Mouse (Mus musculus): Measurements from ENCODE around the gene Rem1.

The Rem1 gene

DNA sequence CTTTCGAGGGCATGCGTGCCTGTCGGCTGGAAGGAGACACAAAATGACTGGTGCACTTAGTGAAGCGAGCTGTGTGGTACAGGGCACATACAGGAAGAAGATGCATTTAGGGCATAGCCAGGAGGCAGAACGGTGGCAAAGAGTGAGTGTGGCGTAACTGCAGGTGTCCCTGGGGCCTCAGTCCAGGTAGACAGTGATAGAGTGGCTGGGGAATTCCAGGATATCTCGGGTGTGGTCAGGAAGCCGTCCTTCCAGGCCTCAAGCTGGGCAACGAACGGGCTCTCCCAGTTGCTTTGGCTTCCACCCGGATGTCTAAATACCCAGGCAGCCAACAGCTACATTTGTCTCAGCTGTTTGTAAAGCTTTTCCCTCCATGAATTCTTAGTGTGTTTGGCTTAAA, 47.4 kb downstream of the Rem1 start:
- DNase-seq (ENCODE audit: extremely low spot score, low spot score), result no peak

DNA sequence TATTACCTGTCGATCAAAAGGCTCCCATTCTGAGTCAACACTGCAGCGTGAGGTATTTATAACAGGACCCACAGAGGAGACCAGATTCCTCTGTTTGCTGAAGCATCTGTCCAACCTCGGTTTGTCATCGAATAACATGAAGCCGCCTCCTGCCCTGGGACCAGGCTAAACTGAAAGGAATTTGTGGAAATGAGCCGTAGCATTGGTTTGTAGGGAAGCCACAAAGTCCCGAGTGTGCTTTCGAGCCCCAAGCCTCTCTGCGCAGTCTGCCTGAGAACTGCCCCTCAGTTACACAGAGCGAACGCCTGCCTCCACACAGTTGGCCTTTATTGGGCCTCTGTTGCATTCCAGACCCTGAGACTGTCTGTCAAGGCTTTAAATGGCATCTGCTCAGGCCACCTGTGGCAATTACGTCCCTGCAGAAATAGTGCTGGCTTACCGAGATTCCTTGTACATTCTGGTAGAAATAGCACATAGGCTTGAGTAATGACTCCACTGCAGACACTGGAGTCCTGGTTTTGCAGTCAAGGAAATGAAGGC, 48.6 kb downstream of the Rem1 start:
- DNase-seq (ENCODE audit: extremely low spot score, low spot score), result no peak

DNA sequence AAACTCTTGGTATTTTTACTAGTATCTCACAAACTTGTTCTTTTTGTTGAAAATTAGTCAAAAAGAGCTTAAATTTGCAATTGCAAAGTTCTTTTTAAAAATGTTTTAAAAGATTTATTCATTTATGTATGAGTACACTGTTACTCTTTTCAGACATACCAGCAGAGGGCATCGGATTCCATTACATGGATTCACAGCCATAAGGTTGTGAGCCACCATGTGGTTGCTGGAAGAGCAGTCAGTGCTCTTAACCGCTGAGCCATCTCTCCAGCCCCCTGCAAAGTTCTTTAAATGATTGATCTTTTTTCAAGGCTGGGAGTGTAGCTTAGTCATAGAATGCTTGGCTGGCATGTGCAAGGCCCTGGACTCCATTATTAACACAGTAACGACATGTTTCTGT, 51.6 kb downstream of the Rem1 start:
- DNase-seq (ENCODE audit: extremely low spot score, low spot score), result no peak

DNA sequence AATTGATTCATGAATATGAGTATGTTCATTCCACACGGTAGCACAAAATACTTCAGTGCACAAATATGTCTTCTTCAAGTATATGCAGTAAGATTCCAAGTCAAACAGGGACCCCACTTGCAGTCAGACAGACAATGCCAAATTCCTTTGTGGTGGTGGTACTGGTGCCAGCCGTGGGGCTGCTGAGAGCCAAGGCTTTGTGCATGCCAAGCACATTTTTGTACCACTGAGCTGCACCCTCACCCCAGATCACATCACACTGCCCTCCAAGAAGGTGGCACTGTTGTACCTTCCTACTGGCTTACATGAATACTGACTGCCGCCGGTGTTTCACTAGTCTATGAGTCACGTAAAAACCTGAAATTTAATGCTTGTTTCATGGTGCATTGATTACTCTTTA, 52.2 kb downstream of the Rem1 start:
- DNase-seq (ENCODE audit: extremely low spot score, low spot score), result no peak

DNA sequence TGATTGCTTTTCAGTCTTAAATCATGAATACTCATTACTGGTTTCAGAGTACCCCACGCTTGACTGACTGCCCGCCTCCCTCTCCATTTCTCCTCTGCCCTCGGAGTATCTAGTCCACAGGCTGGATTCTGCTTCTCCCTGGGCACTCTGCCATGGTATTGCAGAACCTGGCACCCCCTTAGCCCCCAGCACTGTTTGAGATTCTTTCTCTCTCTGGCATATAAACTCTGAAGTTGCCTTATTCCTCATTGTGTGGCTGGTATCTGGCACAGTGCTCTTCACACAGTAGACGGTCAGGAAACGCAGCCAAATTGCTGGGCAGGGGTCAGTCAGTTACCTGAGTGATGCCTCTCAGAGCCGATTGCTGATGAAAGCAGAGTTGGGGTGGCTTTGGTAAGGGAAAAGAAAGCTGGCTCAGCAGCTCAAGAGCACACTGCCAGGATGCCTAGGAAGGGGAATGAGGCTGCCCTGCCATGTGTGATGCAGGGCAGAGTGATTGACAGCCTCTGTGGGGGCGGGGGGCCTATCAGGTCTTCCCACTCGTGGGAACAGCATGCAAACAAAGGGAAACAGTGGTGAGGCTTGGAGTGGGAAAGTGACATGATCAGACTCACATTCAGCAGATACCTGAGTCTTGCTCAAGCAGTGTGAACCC, 53.1 kb downstream of the Rem1 start:
- no peak for DNase-seq (ENCODE audit: extremely low spot score, low spot score)

DNA sequence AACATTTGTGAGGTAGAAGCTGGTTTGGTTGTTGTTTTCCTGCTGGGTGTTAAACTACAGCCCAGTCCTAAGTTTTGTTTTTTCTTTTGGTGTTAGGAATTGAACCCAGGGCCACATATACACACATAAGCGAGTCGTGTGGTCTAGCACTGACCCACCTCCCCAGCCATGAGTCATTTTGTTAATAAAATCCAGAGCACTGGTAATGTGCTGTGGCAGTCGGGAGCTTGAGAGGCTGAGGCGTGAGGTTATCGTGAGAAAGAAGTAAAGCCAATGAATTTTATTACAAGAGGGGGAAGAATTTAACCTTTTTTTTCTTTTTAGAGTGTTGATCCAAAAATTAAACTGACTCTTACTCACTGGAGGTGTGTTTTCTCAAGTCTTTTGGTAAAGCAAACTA, 56.3 kb downstream of the Rem1 start:
- no peak for DNase-seq (ENCODE audit: extremely low spot score, low spot score)

All from neural tube, embryonic 10.5 days (tissue).